Mouse (Mus musculus) midbrain, embryonic 14.5 days (tissue): ENCODE results near the gene Tmem33. TPM values are rescaled to one million over a fixed set of nuclear protein-coding genes. Genes with fewer than 3 reads are reported as not detected.
A peak's percentile ranks its signal among the peaks of the same experiment; 100 is the strongest.

Experiments
- ATAC-seq: fragments of 200-750 bp; cut with Nextera tagmentation; 2 replicates; pipeline ENCODE4 v1.8.0; 2017; ENCODE audit warnings: moderate number of reproducible peaks, moderate library complexity; ENCODE audit not compliant: low FRiP score, low TSS enrichment
- DNase-seq: peaks from one replicate; pipeline ENCODE4 v3.0.0-alpha.2; 2015
- H3K27ac ChIP-seq: fragments of 300-500 bp; sonication (generic); replicated peaks from 2 replicates; pipeline ENCODE4 v1.5.1; 2014; ENCODE audit warnings: mild to moderate bottlenecking, low read depth, low read length, moderate library complexity
- H3K27me3 ChIP-seq: fragments of 300-500 bp; sonication (generic); 2 replicates; pipeline ENCODE4 v1.6.1; 2014; ENCODE audit warnings: low read length, control low read depth, mixed read lengths; ENCODE audit not compliant: control insufficient read depth, insufficient read depth
- H3K36me3 ChIP-seq: fragments of 300-500 bp; sonication (generic); 2 replicates; pipeline ENCODE4 v1.6.1; 2014; ENCODE audit warnings: low read length, control low read depth; ENCODE audit not compliant: control insufficient read depth, insufficient read depth
- H3K4me1 ChIP-seq: fragments of 300-500 bp; sonication (generic); 2 replicates; pipeline ENCODE4 v1.6.1; 2014; ENCODE audit warnings: mild to moderate bottlenecking, antibody characterized with exemption, low read length, control low read depth; ENCODE audit not compliant: control insufficient read depth, insufficient read depth
- H3K4me2 ChIP-seq: fragments of 300-500 bp; sonication (generic); 2 replicates; pipeline ENCODE4 v1.6.1; 2014; ENCODE audit warnings: mild to moderate bottlenecking, low read length, moderate library complexity
- H3K4me3 ChIP-seq: fragments of 300-500 bp; sonication (generic); replicated peaks from 2 replicates; pipeline ENCODE4 v1.5.1; 2014; ENCODE audit warnings: low read depth, low read length
- H3K9ac ChIP-seq: fragments of 300-500 bp; sonication (generic); replicated peaks from 2 replicates; pipeline ENCODE4 v1.6.1; 2014; ENCODE audit warnings: mild to moderate bottlenecking, low read length, moderate library complexity
- H3K9me3 ChIP-seq: fragments of 300-500 bp; sonication (generic); 2 replicates; pipeline ENCODE4 v1.6.1; 2016; ENCODE audit warnings: low read length, control low read depth, mixed read lengths; ENCODE audit not compliant: control insufficient read depth
- WGBS: fragments of 180-500 bp; shearing (Covaris S2); extraction: QIAGEN DNeasy Blood & Tissue Kit; methylation state at CpG from one replicate; pipeline ENCODE4 v1.1.7; 2014; 5-methylcytosine and 5-hydroxymethylcytosine counted together
- polyA plus RNA-seq: library from polyadenylated mRNA; unstranded; fragments of >200 nt; fragmentation: Nextera tagmentation; extraction: Ambion mirVana; gene quantifications from 2 replicates; pipeline ENCODE4 v1.2.1, GENCODE M21; 2014

Gene Tmem33
- 68.3 and 70.6 TPM in 2 replicates for polyA plus RNA-seq

- Histone ChIP-seq H3K36me3 (peaks cover 32% of the 10 kb centered on the region), H3K9me3 (no peaks in the 10 kb centered on the region), H3K27ac (peak within 1 kb of the TSS; percentile 91), H3K4me1 (peaks cover 11% of the 10 kb centered on the region), H3K4me3 (peak within 1 kb of the TSS; percentile 97), H3K4me2 (peak within 1 kb of the TSS; percentile 78), H3K9ac (peak within 1 kb of the TSS; percentile 86), H3K27me3 (no peaks in the 10 kb centered on the region)
- DNase-seq (peak; percentile 97), ATAC-seq (peak; percentile 91)
- under 1% methylated on average over 67 of the region's 67 CpGs for WGBS
These were observed at the start of gene Tmem33 for GRCm38 (mm10) chr5:67260531-67261371. TSS of gene Tmem33 (plus strand) at chr5:67260565.

- no peak overlapping the region for H3K27ac ChIP-seq
- ATAC-seq, result no peak
- no peaks in the 10 kb centered on the region for H3K9me3 ChIP-seq
- peaks cover 65% of the 10 kb centered on the region for H3K27me3 ChIP-seq
- 33% methylated on average over 5 of the region's 5 CpGs for WGBS
- no peaks in the 10 kb centered on the region for H3K36me3 ChIP-seq
- peaks cover 14% of the 10 kb centered on the region; the same call in 1 of the 2 replicates for H3K4me1 ChIP-seq
- no peak overlapping the region for H3K4me3 ChIP-seq
- no peak for DNase-seq
- no peak overlapping the region for H3K4me2 ChIP-seq
- H3K9ac ChIP-seq, result no peak overlapping the region
These were observed 47.2 kb upstream of the Tmem33 start for GRCm38 (mm10) chr5:67213168-67213567.

GRCm38 (mm10) chr5:67215121-67216030 is 45.0 kb upstream of the Tmem33 start:
- Histone ChIP-seq H3K27me3 (peaks cover 76% of the 10 kb centered on the region), H3K36me3 (no peaks in the 10 kb centered on the region), H3K4me3 (peak overlapping the region; percentile 26), H3K4me2 (peak overlapping the region; percentile 48), H3K9me3 (no peaks in the 10 kb centered on the region), H3K9ac (no peak overlapping the region), H3K4me1 (peaks cover 14% of the 10 kb centered on the region; the same call in 1 of the 2 replicates), H3K27ac (no peak overlapping the region)
- 2% methylated on average over 28 of the region's 28 CpGs for WGBS
- ATAC-seq, result peak; percentile 40; the same call in 1 of the 2 replicates
- DNase-seq, result peak; percentile 41

- H3K4me2 ChIP-seq, result peak overlapping the region; percentile 48
- no peak overlapping the region for H3K9ac ChIP-seq
- peaks cover 84% of the 10 kb centered on the region for H3K27me3 ChIP-seq
- H3K9me3 ChIP-seq, result no peaks in the 10 kb centered on the region
- H3K4me3 ChIP-seq, result peak overlapping the region; percentile 26
- no peaks in the 10 kb centered on the region for H3K36me3 ChIP-seq
- no peak overlapping the region for H3K27ac ChIP-seq
- peak; percentile 62 for DNase-seq
- peak; percentile 68 for ATAC-seq
- H3K4me1 ChIP-seq, result peaks cover 14% of the 10 kb centered on the region; the same call in 1 of the 2 replicates
- under 1% methylated on average over 49 of the region's 49 CpGs for WGBS
These were observed 44.2 kb upstream of the Tmem33 start for GRCm38 (mm10) chr5:67216031-67216778.

- no peak overlapping the region for H3K27ac ChIP-seq
- H3K9ac ChIP-seq, result no peak overlapping the region
- H3K4me2 ChIP-seq, result peak overlapping the region; percentile 48
- peak overlapping the region; percentile 26; the same call in 1 of the 2 replicates for H3K4me3 ChIP-seq
- H3K4me1 ChIP-seq, result peaks cover 14% of the 10 kb centered on the region; the same call in 1 of the 2 replicates
- peaks cover 88% of the 10 kb centered on the region for H3K27me3 ChIP-seq
- no peaks in the 10 kb centered on the region for H3K9me3 ChIP-seq
- DNase-seq (no peak), ATAC-seq (no peak)
- H3K36me3 ChIP-seq, result no peaks in the 10 kb centered on the region
- under 1% methylated on average over 9 of the region's 9 CpGs for WGBS
These were observed 43.6 kb upstream of the Tmem33 start for GRCm38 (mm10) chr5:67216779-67217095.

DNA sequence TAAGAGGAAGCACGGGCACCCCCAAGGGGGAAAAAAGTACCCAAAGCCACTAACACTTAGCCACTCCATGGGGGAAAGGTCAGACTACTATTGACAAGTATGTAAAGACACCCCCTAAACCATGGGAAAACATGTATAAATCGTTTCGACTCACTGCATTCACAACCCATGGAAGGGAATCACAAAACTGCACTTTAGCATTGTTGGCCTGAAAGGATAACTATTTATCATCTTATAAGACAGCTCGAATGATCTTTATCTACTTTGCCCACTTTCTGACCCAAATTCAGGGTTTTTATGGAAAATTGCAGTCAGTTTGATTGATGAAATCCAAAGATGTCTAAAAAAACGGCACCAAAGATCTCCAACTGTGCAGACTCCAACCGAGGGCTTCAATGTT is 38.5 kb upstream of the Tmem33 start:
- WGBS, result 3% methylated on average over 6 of the region's 6 CpGs
- peak overlapping the region; percentile 43; the same call in 1 of the 2 replicates for H3K4me2 ChIP-seq

DNA sequence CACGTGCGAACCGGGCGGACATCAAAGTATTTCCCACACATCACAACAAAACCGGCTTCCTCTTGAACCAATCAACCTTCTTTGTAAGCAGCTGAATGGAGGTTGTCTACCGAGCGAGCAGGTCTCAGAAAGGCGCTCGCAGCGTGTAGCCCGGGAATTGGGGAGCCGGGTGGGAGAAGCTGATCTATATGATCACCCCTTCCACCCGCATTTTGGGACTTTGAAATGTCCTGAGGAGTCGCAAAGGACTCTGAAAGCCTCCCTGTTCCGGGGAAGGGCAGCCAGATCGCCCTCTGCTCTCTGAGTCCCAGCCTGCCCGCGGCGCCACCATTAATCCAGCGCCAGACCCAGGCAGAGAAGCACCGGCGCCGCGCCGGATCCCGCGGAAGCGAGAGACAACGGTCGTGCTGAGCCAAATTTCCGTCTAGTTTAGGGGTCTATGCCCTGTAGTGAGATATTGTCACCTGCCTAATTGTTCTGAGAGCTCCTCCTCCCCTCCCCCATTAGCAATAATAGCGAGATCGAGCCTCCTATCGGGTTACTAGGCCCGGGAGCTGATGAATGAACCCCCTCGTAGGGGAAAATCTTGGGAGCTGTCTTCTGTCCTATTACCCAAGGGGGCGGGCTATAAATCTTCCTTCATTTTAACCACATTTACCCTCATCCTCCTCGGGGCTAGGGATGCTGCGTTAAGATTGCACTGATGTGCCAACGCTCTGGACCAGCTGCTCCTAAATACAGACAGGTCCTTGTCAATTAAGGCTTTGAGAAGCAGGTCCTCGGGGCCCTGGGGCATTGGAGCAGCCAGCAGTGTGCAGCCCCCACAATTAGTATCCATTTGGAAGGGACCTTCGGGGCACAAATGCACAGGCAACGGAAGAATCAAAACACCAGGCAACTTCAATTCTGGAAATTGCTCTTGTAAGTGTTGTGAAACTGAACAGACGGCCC is 37.6 kb upstream of the Tmem33 start:
- no peak overlapping the region for H3K27ac ChIP-seq
- ATAC-seq, result peak; percentile 63; the same call in 1 of the 2 replicates
- no peaks in the 10 kb centered on the region for H3K36me3 ChIP-seq
- under 1% methylated on average over 44 of the region's 44 CpGs for WGBS
- peak overlapping the region; percentile 43 for H3K4me2 ChIP-seq
- H3K4me1 ChIP-seq, result 0 out of 2 replicates have a peak, but pooled peaks cover 2% of the 10 kb centered on the region
- DNase-seq, result peak; percentile 73
- H3K27me3 ChIP-seq, result peaks cover 97% of the 10 kb centered on the region
- H3K9me3 ChIP-seq, result peaks cover 5% of the 10 kb centered on the region
- H3K4me3 ChIP-seq, result no peak overlapping the region; the same call in 1 of the 2 replicates
- no peak overlapping the region for H3K9ac ChIP-seq

More for the DNA sequence above, 38.5 kb upstream of the Tmem33 start:
- Histone ChIP-seq H3K27ac (no peak overlapping the region), H3K36me3 (no peaks in the 10 kb centered on the region), H3K4me3 (no peak overlapping the region), H3K27me3 (peaks cover 96% of the 10 kb centered on the region), H3K9ac (no peak overlapping the region), H3K9me3 (peaks cover 5% of the 10 kb centered on the region), H3K4me1 (no peaks in the 10 kb centered on the region)
- ATAC-seq, result no peak
- peak; percentile 47 for DNase-seq
